Mouse (Mus musculus) olfactory bulb, adult 2 months (tissue): Measurements from ENCODE around the gene Slc34a3.

ENCODE experiments used
- CTCF ChIP-seq: fragments of 200-500 bp; IDR thresholded peaks from 2 replicates; pipeline ENCODE4 v1.5.1; 2012; ENCODE audit warnings: low read depth, mild to moderate bottlenecking, low read length, moderate library complexity; ENCODE audit not compliant: insufficient read depth
- POLR2A ChIP-seq: fragments of 200-500 bp; IDR thresholded peaks from 2 replicates; pipeline ENCODE4 v1.6.1; 2012; ENCODE audit warnings: mild to moderate bottlenecking, low read depth, low read length, moderate library complexity; ENCODE audit not compliant: insufficient read depth

- no peak for TF ChIP-seq POLR2A
- no peak for TF ChIP-seq CTCF
Measured at GRCm38 (mm10) chr2:25207593-25207992, 26.6 kb downstream of the Slc34a3 start.
